Mouse (Mus musculus): ENCODE measurements at regions not wholly inside any gene's neighbourhood (a gene's known extent, or its start where the extent isn't known, plus 50 kb on each side); places are given as distances from the start of the nearest gene placed in this dataset.

DNA sequence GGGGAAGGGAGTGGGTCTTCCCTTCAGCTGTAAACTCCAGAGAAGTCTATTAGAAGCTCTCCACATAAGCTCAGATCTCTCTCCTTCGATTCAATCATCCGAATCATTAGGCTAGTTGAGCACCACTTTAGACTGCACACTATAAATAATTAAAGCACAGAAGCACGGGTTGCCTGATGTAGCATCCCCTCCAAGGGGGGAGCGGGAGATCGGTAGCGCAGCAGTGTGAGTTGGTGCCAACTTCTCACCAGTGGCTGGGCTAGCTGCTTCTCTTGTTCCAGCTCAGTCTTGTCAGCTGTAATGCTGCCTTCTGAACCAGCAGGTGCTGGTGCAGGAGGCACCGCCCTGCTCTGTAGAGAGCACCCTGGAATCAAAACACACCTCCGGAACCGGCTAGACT lies 78.6 kb downstream of the A830031A19Rik start:
- WGBS (ENCODE audit: insufficient replicate concordance), result 71% methylated on average over 9 of the region's 9 CpGs
- no peak overlapping the region for H3K27ac ChIP-seq (ENCODE audit: low read length)
- no peaks in the 10 kb centered on the region for H3K36me3 ChIP-seq (ENCODE audit: control insufficient read depth, insufficient read depth)
- H3K27me3 ChIP-seq (ENCODE audit: control insufficient read depth, insufficient read depth, low read depth, low read length), result no peaks in the 10 kb centered on the region
- H3K9me3 ChIP-seq (replicated peaks; ENCODE audit: control insufficient read depth, low read length), result no peaks in the 10 kb centered on the region
- no peaks in the 10 kb centered on the region for H3K4me1 ChIP-seq (ENCODE audit: control insufficient read depth, low read depth, low read length)
- no peak overlapping the region for H3K4me2 ChIP-seq (ENCODE audit: low read depth, low read length)
- H3K9ac ChIP-seq (ENCODE audit: low read depth, low read length), result no peak overlapping the region
- ATAC-seq (ENCODE audit: low read depth), result no peak
- no peak overlapping the region for H3K4me3 ChIP-seq (ENCODE audit: low read depth, low read length)

DNA sequence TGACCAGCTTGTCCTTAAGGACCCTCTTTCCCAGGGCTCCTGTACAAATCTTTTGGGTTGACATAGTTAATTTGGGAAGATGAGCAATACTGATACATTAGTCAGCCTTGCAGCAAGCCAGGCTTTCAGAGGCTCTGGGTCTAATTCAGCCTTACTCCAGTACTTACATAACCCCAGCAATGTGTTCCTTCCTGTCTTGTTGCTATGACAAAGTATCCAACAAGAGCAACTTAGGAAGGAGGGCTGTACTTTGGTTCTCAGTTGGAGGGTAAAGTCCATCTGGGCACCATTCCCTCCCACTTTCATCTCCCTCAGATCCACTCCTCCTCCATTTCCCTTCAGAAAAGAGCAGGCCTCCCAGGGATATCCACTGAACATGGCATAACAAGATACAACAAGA lies 80.7 kb downstream of the A830031A19Rik start:
- no peak for ATAC-seq (ENCODE audit: low read depth)
- no peaks in the 10 kb centered on the region for H3K36me3 ChIP-seq (ENCODE audit: control insufficient read depth, insufficient read depth)
- H3K27me3 ChIP-seq (ENCODE audit: control insufficient read depth, insufficient read depth, low read depth, low read length), result no peaks in the 10 kb centered on the region
- H3K9ac ChIP-seq (ENCODE audit: low read depth, low read length), result no peak overlapping the region
- no peaks in the 10 kb centered on the region for H3K4me1 ChIP-seq (ENCODE audit: control insufficient read depth, low read depth, low read length)
- no peak overlapping the region for H3K4me3 ChIP-seq (ENCODE audit: low read depth, low read length)
- no peaks in the 10 kb centered on the region for H3K9me3 ChIP-seq (replicated peaks; ENCODE audit: control insufficient read depth, low read length)
- no peak overlapping the region for H3K27ac ChIP-seq (ENCODE audit: low read length)
- H3K4me2 ChIP-seq (ENCODE audit: low read depth, low read length), result no peak overlapping the region

DNA sequence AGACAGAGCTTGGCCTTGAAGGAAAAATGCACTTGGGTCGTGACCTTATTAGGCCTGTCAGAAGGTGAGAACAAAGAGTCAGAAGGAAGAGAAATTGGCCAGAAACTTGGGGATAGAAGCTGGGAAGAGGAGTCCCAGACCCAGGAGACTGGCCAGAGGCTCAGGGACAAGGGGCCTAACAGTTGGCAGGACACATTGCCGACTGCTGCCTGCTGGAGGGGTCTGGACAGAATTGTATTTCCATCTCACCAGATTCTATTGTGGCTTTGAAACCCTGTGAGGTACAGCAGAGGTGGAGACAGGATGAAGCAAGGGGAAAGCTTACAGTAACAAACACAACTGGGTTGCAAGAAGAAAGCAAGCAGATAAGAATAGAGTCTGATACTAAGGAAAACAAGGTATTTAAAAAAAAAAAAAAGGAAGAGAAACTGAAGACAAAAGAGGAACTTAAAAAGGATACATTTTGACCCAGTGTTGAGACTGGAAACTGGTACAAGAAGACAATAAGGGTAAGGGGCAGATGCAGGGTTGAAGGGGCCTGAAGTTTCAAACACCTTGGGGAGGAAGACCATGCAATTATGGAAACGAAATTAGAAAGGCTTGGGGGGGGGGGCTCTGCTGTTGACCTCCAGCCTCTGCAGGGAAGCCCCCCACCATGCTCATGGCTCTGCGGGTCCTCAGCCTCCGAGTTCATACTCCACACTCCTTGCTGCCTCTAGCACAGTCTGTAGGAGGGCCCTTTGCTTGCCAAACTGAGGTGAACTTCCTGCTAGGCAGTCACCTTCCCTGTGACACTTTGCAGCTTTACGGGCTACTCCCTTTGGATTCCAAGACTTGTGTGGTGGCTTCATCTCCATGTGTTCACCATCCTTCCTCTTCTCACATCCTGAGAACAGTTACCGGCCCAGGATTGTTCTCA lies 87.1 kb downstream of the A830031A19Rik start:
- Histone ChIP-seq H3K9me3 (replicated peaks; ENCODE audit: control insufficient read depth, low read length) (no peaks in the 10 kb centered on the region), H3K36me3 (ENCODE audit: control insufficient read depth, insufficient read depth) (no peaks in the 10 kb centered on the region), H3K4me1 (ENCODE audit: control insufficient read depth, low read depth, low read length) (no peaks in the 10 kb centered on the region), H3K27me3 (ENCODE audit: control insufficient read depth, insufficient read depth, low read depth, low read length) (no peaks in the 10 kb centered on the region), H3K4me3 (ENCODE audit: low read depth, low read length) (no peak overlapping the region), H3K4me2 (ENCODE audit: low read depth, low read length) (no peak overlapping the region), H3K9ac (ENCODE audit: low read depth, low read length) (no peak overlapping the region), H3K27ac (ENCODE audit: low read length) (no peak overlapping the region)
- ATAC-seq (ENCODE audit: low read depth), result no peak
- WGBS (ENCODE audit: insufficient replicate concordance), result 42% methylated on average over 7 of the region's 7 CpGs

DNA sequence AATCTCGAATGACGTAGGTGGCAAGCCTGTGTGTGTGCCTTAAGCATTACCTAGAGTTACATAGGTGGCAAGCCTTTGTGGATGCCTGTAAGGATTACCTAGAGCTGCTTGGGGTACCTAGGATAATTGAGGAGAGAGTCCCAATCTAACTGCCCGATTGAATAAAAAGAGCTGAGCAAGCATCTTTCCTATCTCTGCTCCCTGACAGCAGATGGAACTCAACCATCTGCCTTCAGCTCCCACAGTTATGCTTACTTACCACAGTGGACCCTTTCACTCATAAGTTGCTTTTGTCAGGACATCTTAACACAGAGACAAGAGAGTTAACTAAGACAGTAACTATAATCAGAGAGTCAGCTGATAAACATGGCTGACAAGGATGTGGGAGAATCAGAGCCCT lies 89.6 kb downstream of the A830031A19Rik start:
- Histone ChIP-seq H3K27me3 (ENCODE audit: control insufficient read depth, insufficient read depth, low read depth, low read length) (no peaks in the 10 kb centered on the region), H3K27ac (ENCODE audit: low read length) (no peak overlapping the region), H3K4me3 (ENCODE audit: low read depth, low read length) (no peak overlapping the region), H3K4me2 (ENCODE audit: low read depth, low read length) (no peak overlapping the region), H3K9ac (ENCODE audit: low read depth, low read length) (no peak overlapping the region), H3K9me3 (replicated peaks; ENCODE audit: control insufficient read depth, low read length) (no peaks in the 10 kb centered on the region), H3K4me1 (ENCODE audit: control insufficient read depth, low read depth, low read length) (no peaks in the 10 kb centered on the region), H3K36me3 (ENCODE audit: control insufficient read depth, insufficient read depth) (no peaks in the 10 kb centered on the region)
- no peak for ATAC-seq (ENCODE audit: low read depth)
- 67% methylated on average over 3 of the region's 3 CpGs for WGBS (ENCODE audit: insufficient replicate concordance)

DNA sequence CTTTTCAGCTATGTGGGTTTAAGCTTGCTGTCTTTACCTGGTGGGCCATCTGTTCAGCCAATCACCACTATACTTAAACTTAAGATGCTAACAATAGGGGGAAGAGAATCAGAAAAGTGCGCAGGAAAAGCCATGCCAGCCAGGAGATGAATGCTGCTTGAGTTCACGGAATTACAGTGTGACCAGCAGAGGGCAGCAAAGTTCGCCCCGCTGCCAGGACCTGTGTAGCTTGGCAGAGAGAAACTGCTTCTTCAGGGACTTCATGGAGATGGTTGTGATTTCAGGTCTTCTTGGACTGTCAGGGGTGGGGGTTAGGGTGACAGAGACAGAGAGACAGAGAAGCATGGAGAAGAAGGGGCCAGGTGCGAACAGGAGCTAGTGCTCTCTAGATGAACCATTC lies 84.3 kb upstream of the Papolg start:
- Histone ChIP-seq H3K27me3 (ENCODE audit: control insufficient read depth, insufficient read depth, low read depth, low read length) (no peaks in the 10 kb centered on the region), H3K9me3 (replicated peaks; ENCODE audit: control insufficient read depth, low read length) (no peaks in the 10 kb centered on the region), H3K4me1 (ENCODE audit: control insufficient read depth, low read depth, low read length) (no peaks in the 10 kb centered on the region), H3K27ac (ENCODE audit: low read length) (no peak overlapping the region), H3K4me2 (ENCODE audit: low read depth, low read length) (no peak overlapping the region), H3K36me3 (ENCODE audit: control insufficient read depth, insufficient read depth) (no peaks in the 10 kb centered on the region), H3K9ac (ENCODE audit: low read depth, low read length) (no peak overlapping the region), H3K4me3 (ENCODE audit: low read depth, low read length) (no peak overlapping the region)
- no peak for ATAC-seq (ENCODE audit: low read depth)
- 11% methylated on average over 5 of the region's 5 CpGs for WGBS (ENCODE audit: insufficient replicate concordance)

DNA sequence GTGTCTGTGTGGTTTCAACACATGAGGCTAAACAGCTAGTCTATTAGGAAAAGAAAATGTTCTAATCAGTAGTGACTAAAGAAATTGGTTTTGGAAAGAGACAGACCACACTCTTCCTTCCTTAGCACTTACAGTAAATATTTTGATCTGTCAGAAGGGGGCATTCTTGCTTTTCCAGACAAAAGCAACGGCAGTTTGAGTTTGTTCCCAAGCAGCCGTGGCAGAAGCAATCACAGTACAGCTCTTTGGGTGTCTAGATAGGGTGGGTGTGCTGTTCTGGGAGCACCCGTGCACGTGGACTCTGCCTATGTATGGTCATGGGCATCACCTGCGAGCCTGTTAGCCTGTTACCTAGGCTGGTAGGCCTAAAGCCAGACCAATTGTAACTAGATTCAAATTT lies 83.2 kb upstream of the Papolg start:
- H3K9me3 ChIP-seq (replicated peaks; ENCODE audit: control insufficient read depth, low read length), result no peaks in the 10 kb centered on the region
- no peaks in the 10 kb centered on the region for H3K27me3 ChIP-seq (ENCODE audit: control insufficient read depth, insufficient read depth, low read depth, low read length)
- H3K4me3 ChIP-seq (ENCODE audit: low read depth, low read length), result no peak overlapping the region
- ATAC-seq (ENCODE audit: low read depth), result no peak
- no peak overlapping the region for H3K27ac ChIP-seq (ENCODE audit: low read length)
- H3K36me3 ChIP-seq (ENCODE audit: control insufficient read depth, insufficient read depth), result no peaks in the 10 kb centered on the region
- no peak overlapping the region for H3K4me2 ChIP-seq (ENCODE audit: low read depth, low read length)
- no peak overlapping the region for H3K9ac ChIP-seq (ENCODE audit: low read depth, low read length)
- 49% methylated on average over 5 of the region's 5 CpGs for WGBS (ENCODE audit: insufficient replicate concordance)
- no peaks in the 10 kb centered on the region for H3K4me1 ChIP-seq (ENCODE audit: control insufficient read depth, low read depth, low read length)

DNA sequence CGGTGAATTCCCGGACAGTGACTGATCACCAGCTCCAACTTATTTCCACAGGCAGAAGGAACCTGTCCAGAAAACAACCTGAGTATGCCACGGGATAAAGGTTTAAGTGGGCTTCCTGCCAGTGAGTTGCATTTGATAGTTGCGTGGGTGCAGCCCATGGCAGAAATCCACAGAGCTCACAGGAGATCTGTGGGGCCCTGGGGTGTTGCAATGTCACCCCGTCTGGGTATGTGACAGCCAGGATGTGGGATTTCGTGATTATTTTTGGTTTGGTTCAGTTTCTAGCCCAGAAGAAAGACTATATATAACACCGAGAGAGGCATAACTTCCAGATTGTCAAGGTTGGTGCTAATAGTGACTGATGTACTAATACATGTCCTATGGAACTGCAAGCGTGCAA lies 82.0 kb upstream of the Papolg start:
- Histone ChIP-seq H3K27ac (ENCODE audit: low read length) (no peak overlapping the region), H3K9ac (ENCODE audit: low read depth, low read length) (no peak overlapping the region), H3K4me2 (ENCODE audit: low read depth, low read length) (no peak overlapping the region), H3K27me3 (ENCODE audit: control insufficient read depth, insufficient read depth, low read depth, low read length) (no peaks in the 10 kb centered on the region), H3K4me3 (ENCODE audit: low read depth, low read length) (no peak overlapping the region), H3K4me1 (ENCODE audit: control insufficient read depth, low read depth, low read length) (no peaks in the 10 kb centered on the region), H3K36me3 (ENCODE audit: control insufficient read depth, insufficient read depth) (no peaks in the 10 kb centered on the region), H3K9me3 (replicated peaks; ENCODE audit: control insufficient read depth, low read length) (no peaks in the 10 kb centered on the region)
- WGBS (ENCODE audit: insufficient replicate concordance), result 46% methylated on average over 8 of the region's 8 CpGs
- ATAC-seq (ENCODE audit: low read depth), result no peak

DNA sequence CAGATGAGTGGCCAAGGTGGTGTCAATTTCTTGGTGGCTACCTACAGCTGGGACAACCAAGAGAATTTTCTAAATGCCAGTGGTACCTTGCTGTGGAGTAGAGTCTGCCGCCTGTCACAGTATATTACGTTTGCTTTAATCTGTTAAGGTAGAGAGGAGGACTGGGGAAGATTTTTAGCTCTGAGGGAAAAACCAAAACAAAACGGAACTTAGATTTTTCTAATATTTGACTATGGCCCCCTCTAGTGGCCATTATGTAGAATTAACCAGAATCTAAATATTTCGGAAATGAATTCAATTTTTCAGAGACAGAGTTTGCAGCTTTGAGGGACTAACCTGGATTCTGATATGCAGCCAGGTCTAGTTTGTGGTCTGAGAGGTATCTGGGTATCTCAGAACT lies 59.3 kb upstream of the Papolg start:
- no peak overlapping the region for H3K27ac ChIP-seq (ENCODE audit: low read length)
- no peak for ATAC-seq (ENCODE audit: low read depth)
- no peaks in the 10 kb centered on the region for H3K9me3 ChIP-seq (replicated peaks; ENCODE audit: control insufficient read depth, low read length)
- WGBS (ENCODE audit: insufficient replicate concordance), result under 1% methylated on average over 4 of the region's 4 CpGs
- no peak overlapping the region for H3K9ac ChIP-seq (ENCODE audit: low read depth, low read length)
- H3K27me3 ChIP-seq (ENCODE audit: control insufficient read depth, insufficient read depth, low read depth, low read length), result no peaks in the 10 kb centered on the region
- H3K4me3 ChIP-seq (ENCODE audit: low read depth, low read length), result no peak overlapping the region
- 0 out of 2 replicates have a peak overlapping the region, but pooled peaks have one; percentile 32 for H3K4me2 ChIP-seq (ENCODE audit: low read depth, low read length)
- H3K4me1 ChIP-seq (ENCODE audit: control insufficient read depth, low read depth, low read length), result no peaks in the 10 kb centered on the region
- H3K36me3 ChIP-seq (ENCODE audit: control insufficient read depth, insufficient read depth), result no peaks in the 10 kb centered on the region

DNA sequence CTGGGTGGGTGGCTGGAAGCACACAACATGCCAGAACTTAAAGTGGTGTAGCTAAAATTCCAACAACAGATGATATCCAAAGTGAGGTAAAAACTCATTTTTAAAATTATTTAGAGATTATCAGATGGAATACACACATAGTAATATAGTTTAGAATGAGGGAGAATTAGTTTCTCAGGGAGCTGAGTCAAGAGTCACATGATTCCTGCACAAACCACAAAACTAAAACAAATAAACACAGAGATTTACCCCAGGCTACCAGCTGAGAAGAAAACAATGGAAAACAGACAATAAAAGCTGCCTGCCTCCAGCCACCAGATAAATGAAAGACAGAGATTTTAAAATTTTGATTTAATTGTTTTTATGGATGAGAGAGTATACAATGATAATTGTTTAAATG lies 50.9 kb upstream of the Papolg start:
- Histone ChIP-seq H3K36me3 (ENCODE audit: control insufficient read depth, insufficient read depth) (no peaks in the 10 kb centered on the region), H3K4me1 (ENCODE audit: control insufficient read depth, low read depth, low read length) (no peaks in the 10 kb centered on the region), H3K9ac (ENCODE audit: low read depth, low read length) (no peak overlapping the region), H3K27me3 (ENCODE audit: control insufficient read depth, insufficient read depth, low read depth, low read length) (no peaks in the 10 kb centered on the region), H3K4me2 (ENCODE audit: low read depth, low read length) (no peak overlapping the region), H3K27ac (ENCODE audit: low read length) (no peak overlapping the region), H3K4me3 (ENCODE audit: low read depth, low read length) (no peak overlapping the region), H3K9me3 (replicated peaks; ENCODE audit: control insufficient read depth, low read length) (no peaks in the 10 kb centered on the region)
- ATAC-seq (ENCODE audit: low read depth), result no peak
